Mouse (Mus musculus): ENCODE measurements around the gene Gpi1.
A peak's percentile ranks its signal among the peaks of the same experiment; 100 is the strongest.
"Not testable (repeated sequence)": the region's sequence is repeated elsewhere in the genome, so short reads cannot be mapped to it uniquely, and the experiment has no call there.

Gene Gpi1

DNA sequence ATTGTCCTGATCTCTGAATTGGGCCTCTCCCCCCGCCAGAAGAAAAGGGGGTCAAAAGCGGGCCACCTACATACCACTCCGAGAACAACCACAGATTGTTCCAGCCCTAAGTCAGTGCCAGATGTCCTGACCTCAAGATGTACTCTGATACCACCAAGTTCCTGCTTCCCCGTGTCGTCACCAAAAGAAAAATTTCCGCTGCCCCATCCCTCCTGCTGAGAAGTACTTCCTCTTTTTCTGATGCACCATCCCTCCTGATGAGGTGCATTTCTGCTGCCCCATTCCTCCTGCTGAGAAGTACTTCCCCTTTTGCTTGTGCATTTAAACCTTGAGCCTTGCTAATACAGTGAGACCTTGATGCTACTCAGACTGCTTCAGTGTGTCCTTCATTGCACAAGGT lies 53.9 kb downstream of the Gpi1 start:
- not testable (repeated sequence) for DNase-seq

DNA sequence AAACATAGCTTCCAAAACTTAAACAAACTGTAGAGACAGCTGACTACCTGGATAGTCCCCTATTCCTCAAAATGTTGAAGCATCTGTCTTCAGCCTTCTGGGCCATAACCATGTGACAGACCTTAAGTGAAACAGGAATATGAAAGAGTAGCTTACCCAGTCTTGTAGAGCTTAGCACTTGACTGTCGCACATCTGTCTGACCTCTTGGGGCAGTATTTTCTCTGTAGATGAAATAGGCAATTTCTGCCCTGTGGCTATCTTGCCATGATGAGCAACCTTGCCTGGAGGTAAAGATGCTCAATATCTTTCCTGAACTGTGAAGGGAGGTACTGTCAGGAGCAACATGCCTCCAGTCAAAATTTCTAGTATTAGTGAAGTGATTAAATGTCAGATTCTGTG lies 57.9 kb downstream of the Gpi1 start:
- no peak for DNase-seq

DNA sequence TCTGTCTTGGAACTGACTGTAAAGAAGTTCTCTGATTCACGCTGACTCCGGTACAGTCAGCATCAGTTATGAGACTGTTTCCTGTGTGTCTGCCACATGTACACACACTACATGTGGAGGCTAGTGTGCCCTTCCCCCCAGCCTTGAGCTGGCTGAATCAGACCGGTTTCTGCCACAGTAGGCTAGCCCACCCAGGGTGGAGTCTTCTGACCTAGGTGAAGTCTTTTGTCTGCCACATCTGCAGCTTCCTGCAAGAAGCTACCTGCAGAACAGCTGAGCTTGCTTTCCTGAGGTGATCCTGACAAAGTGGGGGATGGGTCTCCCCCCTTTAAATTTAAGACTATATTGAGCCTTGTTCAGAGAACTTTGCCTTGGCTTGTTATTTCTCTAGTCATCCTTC lies 60.7 kb downstream of the Gpi1 start, which contains the start of gene Uba2:
TSS of gene Uba2 (minus strand) at position 146 of the 400 bp plus-strand sequence.
- no peak for DNase-seq

DNA sequence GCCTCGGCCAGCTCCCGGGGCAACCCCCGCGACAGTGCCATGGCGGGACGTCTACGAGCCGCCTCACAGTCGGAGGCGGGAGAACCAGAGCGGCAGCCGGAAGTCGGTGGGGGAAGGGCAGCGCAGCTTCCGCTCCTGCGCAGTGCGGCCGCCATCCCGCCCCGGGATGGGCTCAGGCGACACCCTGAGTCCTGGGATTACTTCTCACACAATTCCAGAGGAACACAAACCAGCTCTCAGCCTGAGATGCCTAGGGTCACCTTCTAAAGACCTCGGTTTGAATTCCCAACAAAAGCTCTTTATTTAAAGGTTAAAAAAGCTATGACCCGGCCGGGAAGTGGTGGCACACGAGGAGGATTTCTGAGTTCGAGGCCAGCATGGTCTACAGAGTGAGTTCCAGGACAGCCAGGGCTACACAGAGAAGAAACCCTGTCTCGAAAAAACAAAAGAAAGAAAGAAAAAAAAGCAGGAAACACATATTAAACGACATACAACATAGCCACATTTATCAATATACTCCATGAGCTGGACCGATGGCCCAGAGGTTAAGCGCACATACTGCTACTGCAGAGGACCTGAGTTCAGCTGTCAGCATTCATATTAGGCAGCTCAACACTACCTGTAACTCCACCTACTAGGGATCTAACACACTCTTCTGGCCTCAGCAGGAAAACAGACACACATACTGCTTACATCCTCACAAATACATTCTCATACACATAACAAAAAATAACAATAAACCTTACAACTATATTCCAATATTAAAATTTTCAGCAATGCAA lies 61.5 kb downstream of the Gpi1 start:
- DNase-seq: peak; percentile 91

DNA sequence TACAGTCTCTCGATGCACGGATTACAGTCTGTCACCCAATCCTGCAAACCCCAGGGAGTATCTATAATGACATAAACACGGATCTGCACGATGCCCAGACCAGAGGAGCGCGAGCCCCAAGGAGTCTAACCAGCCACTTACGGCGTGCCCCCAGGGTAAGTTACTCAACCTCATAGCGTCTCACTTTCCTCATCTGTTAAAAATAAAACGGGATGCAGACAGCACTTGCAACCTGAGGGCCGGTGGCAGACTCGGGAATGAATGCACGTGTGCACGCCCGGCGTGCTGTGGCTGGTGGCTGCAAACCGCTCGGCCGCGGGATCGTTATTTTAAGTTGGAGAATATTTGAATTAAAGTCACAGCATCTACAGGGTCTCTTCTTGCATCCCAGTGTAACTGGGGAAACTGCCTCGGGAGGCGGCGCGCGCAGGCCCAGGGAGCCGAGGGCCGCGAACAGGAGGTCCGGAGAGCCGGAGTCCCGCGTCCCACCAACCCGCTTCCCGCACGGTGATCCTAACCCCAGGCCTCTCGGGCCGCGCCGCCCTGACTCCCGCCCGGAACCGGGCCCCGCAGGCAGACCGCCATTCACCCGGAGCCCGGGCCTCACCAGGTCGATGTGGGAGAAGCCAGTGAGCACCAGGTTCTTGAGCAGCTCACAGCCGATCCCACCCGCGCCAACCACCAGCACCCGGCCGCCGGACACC lies 62.2 kb downstream of the Gpi1 start:
- no peak for DNase-seq

DNA sequence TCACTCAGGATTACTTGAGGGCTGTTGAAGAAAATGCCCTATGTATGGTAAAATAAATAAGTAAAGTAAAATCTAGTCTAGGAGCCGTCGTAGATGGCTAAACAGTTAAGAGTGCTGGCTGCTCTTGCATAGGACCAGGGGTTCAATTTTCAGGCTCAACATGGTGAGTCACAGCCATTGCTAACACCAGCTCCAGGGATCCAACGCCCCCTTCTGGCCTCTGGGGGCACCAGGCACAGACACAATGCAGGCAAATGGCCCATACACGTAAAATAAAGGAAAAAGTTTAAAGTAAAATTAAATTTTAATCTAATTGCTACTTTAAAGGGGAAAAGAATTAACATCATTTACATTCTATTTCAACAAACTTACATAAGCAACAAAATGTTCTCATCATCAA lies 63.3 kb downstream of the Gpi1 start:
- DNase-seq: no peak

DNA sequence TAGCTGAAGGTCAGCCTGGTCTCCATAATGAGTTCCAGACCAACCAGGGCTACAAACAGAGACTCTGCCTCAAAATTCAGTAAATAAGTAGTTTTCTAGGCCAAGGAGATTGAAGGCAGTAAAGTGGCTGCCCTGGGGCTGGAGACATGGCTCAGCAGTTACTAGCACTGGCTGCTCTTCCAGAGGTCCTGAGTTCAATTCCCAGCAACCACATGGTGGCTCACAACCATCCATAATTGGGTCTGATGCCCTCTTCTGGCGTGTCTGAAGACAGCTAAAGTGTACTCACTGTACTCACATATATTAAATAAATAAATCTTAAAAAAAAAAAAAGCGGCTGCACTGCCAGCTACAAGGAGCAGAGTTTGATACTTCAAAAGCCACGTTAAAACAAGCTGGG lies 64.1 kb downstream of the Gpi1 start:
- DNase-seq: no peak

DNA sequence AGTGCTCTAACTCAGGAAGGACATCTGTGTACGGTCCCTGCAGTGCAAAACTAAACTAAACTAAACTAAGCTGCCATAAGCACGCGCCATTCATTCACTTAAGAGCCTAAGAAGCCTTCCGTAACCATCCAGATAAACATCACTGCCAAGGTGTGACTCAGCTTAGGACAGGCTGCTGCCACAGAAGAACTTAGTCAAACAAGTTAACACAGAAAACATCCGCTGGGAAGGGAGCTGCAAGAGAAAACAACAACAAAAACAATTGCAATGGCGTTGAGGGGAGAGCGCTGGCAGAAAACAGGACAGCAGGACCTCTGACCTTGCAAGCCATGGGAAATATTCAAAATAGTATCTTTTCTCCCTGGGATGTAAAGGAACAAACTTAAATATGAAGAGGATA lies 65.5 kb downstream of the Gpi1 start:
- no peak for DNase-seq

DNA sequence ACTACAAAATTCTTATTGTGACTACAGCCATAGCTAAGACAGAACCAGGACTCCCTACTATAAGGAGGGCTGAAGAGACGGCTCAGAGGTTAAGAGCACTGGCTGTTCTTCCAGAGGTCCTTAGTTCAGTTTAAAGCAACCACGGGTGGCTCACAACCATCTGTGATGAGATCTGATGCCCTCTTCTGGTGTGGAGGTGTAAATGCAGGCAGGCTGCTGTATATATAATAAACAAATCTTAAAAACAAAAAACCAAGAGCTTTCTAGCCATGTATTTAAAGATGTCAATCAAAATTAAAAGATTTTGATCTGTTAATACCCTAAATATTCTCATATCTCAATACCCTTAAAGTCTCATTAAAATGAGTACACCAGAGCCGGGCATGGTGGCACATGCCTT lies 71.0 kb downstream of the Gpi1 start:
- no peak for DNase-seq

DNA sequence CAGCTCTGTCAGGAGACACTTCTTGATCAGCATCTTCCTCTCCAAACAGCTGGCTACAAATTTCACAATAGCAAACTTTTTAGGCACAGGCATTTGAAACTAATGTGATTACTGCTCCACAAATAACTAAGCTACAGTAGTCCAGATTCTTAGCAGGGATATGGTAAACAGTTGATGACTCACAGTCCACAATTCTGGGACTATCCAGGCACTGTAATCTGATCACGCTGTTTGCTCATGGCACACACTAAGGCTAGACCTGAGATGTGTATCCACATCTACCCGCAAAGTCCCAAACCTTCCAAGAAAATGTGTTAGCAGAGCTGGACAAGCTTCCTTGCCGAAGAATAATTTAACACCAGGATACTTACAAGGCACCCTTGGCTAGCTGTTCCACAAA lies 72.1 kb downstream of the Gpi1 start:
- DNase-seq: no peak

Measured in cerebellum, adult 11-12 months (tissue).